Mouse (Mus musculus): Measurements from ENCODE around the gene Il2ra. TPM values are rescaled to one million over a fixed set of nuclear protein-coding genes. Genes with fewer than 3 reads are reported as not detected.

The Il2ra gene
- polyA plus RNA-seq, 1 experiment from 2014 or later, result not detected

GRCm38 (mm10) chr2:11653330-11653729 is 10.7 kb downstream of the Il2ra start:
- no peaks in the 10 kb centered on the region for H3K4me1 ChIP-seq
- no peak overlapping the region for H3K4me3 ChIP-seq (replicated peaks)
- H3K4me2 ChIP-seq (replicated peaks), result no peak overlapping the region
- H3K9ac ChIP-seq, result no peak overlapping the region
- H3K27me3 ChIP-seq, result no peaks in the 10 kb centered on the region
- no peak for ATAC-seq (ENCODE audit: insufficient number of reproducible peaks, low FRiP score, low TSS enrichment, low read depth)
- no peak overlapping the region for H3K27ac ChIP-seq (replicated peaks)
- 30% methylated on average over 6 of the region's 6 CpGs for WGBS
- H3K9me3 ChIP-seq (replicated peaks), result no peaks in the 10 kb centered on the region
- H3K36me3 ChIP-seq, result no peaks in the 10 kb centered on the region

GRCm38 (mm10) chr2:11653780-11654179 is 11.2 kb downstream of the Il2ra start:
- H3K4me1 ChIP-seq, result no peaks in the 10 kb centered on the region
- no peak overlapping the region for H3K9ac ChIP-seq
- H3K4me2 ChIP-seq (replicated peaks), result no peak overlapping the region
- H3K27me3 ChIP-seq, result no peaks in the 10 kb centered on the region
- no peak for ATAC-seq (ENCODE audit: insufficient number of reproducible peaks, low FRiP score, low TSS enrichment, low read depth)
- no peaks in the 10 kb centered on the region for H3K36me3 ChIP-seq
- H3K9me3 ChIP-seq (replicated peaks), result no peaks in the 10 kb centered on the region
- H3K27ac ChIP-seq (replicated peaks), result no peak overlapping the region
- H3K4me3 ChIP-seq (replicated peaks), result no peak overlapping the region
- whole genome bisulfite sequencing, result 63% methylated on average over 5 of the region's 5 CpGs

GRCm38 (mm10) chr2:11654990-11655931 is 12.7 kb downstream of the Il2ra start:
- H3K27ac ChIP-seq (replicated peaks), result no peak overlapping the region; the same call in 1 of the 2 replicates
- H3K27me3 ChIP-seq, result no peaks in the 10 kb centered on the region
- H3K4me3 ChIP-seq (replicated peaks), result no peak overlapping the region
- no peaks in the 10 kb centered on the region for H3K4me1 ChIP-seq
- ATAC-seq (ENCODE audit: insufficient number of reproducible peaks, low FRiP score, low TSS enrichment, low read depth), result no peak
- H3K36me3 ChIP-seq, result no peaks in the 10 kb centered on the region
- H3K4me2 ChIP-seq (replicated peaks), result no peak overlapping the region
- no peaks in the 10 kb centered on the region for H3K9me3 ChIP-seq (replicated peaks)
- no peak overlapping the region for H3K9ac ChIP-seq
- 44% methylated on average over 9 of the region's 9 CpGs for WGBS

- H3K27me3 ChIP-seq, result no peaks in the 10 kb centered on the region
- no peaks in the 10 kb centered on the region for H3K4me1 ChIP-seq
- no peak for ATAC-seq (ENCODE audit: insufficient number of reproducible peaks, low FRiP score, low TSS enrichment, low read depth)
- no peak overlapping the region for H3K4me3 ChIP-seq (replicated peaks)
- 75% methylated on average over 2 of the region's 2 CpGs for WGBS
- H3K9ac ChIP-seq, result no peak overlapping the region
- H3K4me2 ChIP-seq (replicated peaks), result no peak overlapping the region
- no peaks in the 10 kb centered on the region for H3K36me3 ChIP-seq
- H3K9me3 ChIP-seq (replicated peaks), result no peaks in the 10 kb centered on the region
- no peak overlapping the region for H3K27ac ChIP-seq (replicated peaks)
Observed at GRCm38 (mm10) chr2:11657581-11657980, 15.0 kb downstream of the Il2ra start.

- Histone ChIP-seq H3K4me2 (replicated peaks) (no peak overlapping the region), H3K27ac (replicated peaks) (no peak overlapping the region), H3K4me3 (replicated peaks) (no peak overlapping the region), H3K36me3 (no peaks in the 10 kb centered on the region), H3K4me1 (no peaks in the 10 kb centered on the region), H3K9ac (no peak overlapping the region), H3K9me3 (replicated peaks) (no peaks in the 10 kb centered on the region), H3K27me3 (no peaks in the 10 kb centered on the region)
- ATAC-seq (ENCODE audit: insufficient number of reproducible peaks, low FRiP score, low TSS enrichment, low read depth), result no peak
- 42% methylated on average over 2 of the region's 2 CpGs for WGBS
Observed at GRCm38 (mm10) chr2:11659263-11659662, 16.7 kb downstream of the Il2ra start.

- Histone ChIP-seq H3K9ac (no peak overlapping the region), H3K4me2 (replicated peaks) (no peak overlapping the region), H3K36me3 (no peaks in the 10 kb centered on the region), H3K4me1 (no peaks in the 10 kb centered on the region), H3K9me3 (replicated peaks) (no peaks in the 10 kb centered on the region), H3K27ac (replicated peaks) (no peak overlapping the region), H3K27me3 (no peaks in the 10 kb centered on the region), H3K4me3 (replicated peaks) (no peak overlapping the region)
- ATAC-seq (ENCODE audit: insufficient number of reproducible peaks, low FRiP score, low TSS enrichment, low read depth), result no peak
- WGBS, result 77% methylated on average over 6 of the region's 6 CpGs
Observed at GRCm38 (mm10) chr2:11662143-11662906, 19.7 kb downstream of the Il2ra start.

- H3K36me3 ChIP-seq, result no peaks in the 10 kb centered on the region
- no peak overlapping the region for H3K4me3 ChIP-seq (replicated peaks)
- no peak for ATAC-seq (ENCODE audit: insufficient number of reproducible peaks, low FRiP score, low TSS enrichment, low read depth)
- H3K27me3 ChIP-seq, result no peaks in the 10 kb centered on the region
- no peak overlapping the region for H3K27ac ChIP-seq (replicated peaks)
- no peak overlapping the region for H3K4me2 ChIP-seq (replicated peaks)
- no peak overlapping the region for H3K9ac ChIP-seq
- WGBS, result 90% methylated on average over 1 of the region's 1 CpGs
- H3K4me1 ChIP-seq, result no peaks in the 10 kb centered on the region
- H3K9me3 ChIP-seq (replicated peaks), result no peaks in the 10 kb centered on the region
Observed at GRCm38 (mm10) chr2:11662907-11663230, 20.3 kb downstream of the Il2ra start.

- H3K4me3 ChIP-seq (replicated peaks), result peak overlapping the region; percentile 16; the same call in 1 of the 2 replicates
- ATAC-seq (ENCODE audit: insufficient number of reproducible peaks, low FRiP score, low TSS enrichment, low read depth), result no peak
- no peak overlapping the region for H3K9ac ChIP-seq
- 5% methylated on average over 10 of the region's 10 CpGs for WGBS
- no peaks in the 10 kb centered on the region for H3K27me3 ChIP-seq
- H3K9me3 ChIP-seq (replicated peaks), result no peaks in the 10 kb centered on the region
- H3K36me3 ChIP-seq, result no peaks in the 10 kb centered on the region
- no peaks in the 10 kb centered on the region for H3K4me1 ChIP-seq
- H3K4me2 ChIP-seq (replicated peaks), result peak overlapping the region; percentile 35
- no peak overlapping the region for H3K27ac ChIP-seq (replicated peaks)
Observed at GRCm38 (mm10) chr2:11663961-11664360, 21.4 kb downstream of the Il2ra start.

- H3K9me3 ChIP-seq (replicated peaks), result no peaks in the 10 kb centered on the region
- WGBS, result 40% methylated on average over 6 of the region's 6 CpGs
- ATAC-seq (ENCODE audit: insufficient number of reproducible peaks, low FRiP score, low TSS enrichment, low read depth), result no peak
- H3K36me3 ChIP-seq, result no peaks in the 10 kb centered on the region
- H3K4me2 ChIP-seq (replicated peaks), result peak overlapping the region; percentile 35
- H3K4me1 ChIP-seq, result no peaks in the 10 kb centered on the region
- no peak overlapping the region for H3K27ac ChIP-seq (replicated peaks)
- H3K27me3 ChIP-seq, result no peaks in the 10 kb centered on the region
- no peak overlapping the region for H3K9ac ChIP-seq
- peak overlapping the region; percentile 16; the same call in 1 of the 2 replicates for H3K4me3 ChIP-seq (replicated peaks)
Observed at GRCm38 (mm10) chr2:11664367-11664766, 21.8 kb downstream of the Il2ra start.

- peak overlapping the region; percentile 35; the same call in 1 of the 2 replicates for H3K4me2 ChIP-seq (replicated peaks)
Observed at GRCm38 (mm10) chr2:11664806-11665205, 22.2 kb downstream of the Il2ra start.

GRCm38 (mm10) chr2:11665326-11665725 is 22.7 kb downstream of the Il2ra start:
- H3K4me3 ChIP-seq (replicated peaks), result no peak overlapping the region
- no peaks in the 10 kb centered on the region for H3K4me1 ChIP-seq
- no peak overlapping the region for H3K9ac ChIP-seq
- no peaks in the 10 kb centered on the region for H3K9me3 ChIP-seq (replicated peaks)
- no peaks in the 10 kb centered on the region for H3K27me3 ChIP-seq
- ATAC-seq (ENCODE audit: insufficient number of reproducible peaks, low FRiP score, low TSS enrichment, low read depth), result no peak
- no peak overlapping the region for H3K4me2 ChIP-seq (replicated peaks)
- WGBS, result 86% methylated on average over 3 of the region's 3 CpGs
- H3K36me3 ChIP-seq, result no peaks in the 10 kb centered on the region
- no peak overlapping the region for H3K27ac ChIP-seq (replicated peaks)

More at GRCm38 (mm10) chr2:11664806-11665205, 22.2 kb downstream of the Il2ra start:
- no peaks in the 10 kb centered on the region for H3K9me3 ChIP-seq (replicated peaks)
- H3K27me3 ChIP-seq, result no peaks in the 10 kb centered on the region
- 81% methylated on average over 4 of the region's 4 CpGs for WGBS
- H3K27ac ChIP-seq (replicated peaks), result no peak overlapping the region
- no peaks in the 10 kb centered on the region for H3K4me1 ChIP-seq
- ATAC-seq (ENCODE audit: insufficient number of reproducible peaks, low FRiP score, low TSS enrichment, low read depth), result no peak
- H3K4me3 ChIP-seq (replicated peaks), result no peak overlapping the region
- H3K9ac ChIP-seq, result no peak overlapping the region
- no peaks in the 10 kb centered on the region for H3K36me3 ChIP-seq

All from embryonic facial prominence, embryonic 15.5 days (tissue).